Mouse (Mus musculus) kidney, embryonic 15.5 days (tissue): Measurements from ENCODE around the gene Syt3. TPM values are rescaled to one million over a fixed set of nuclear protein-coding genes. Genes with fewer than 3 reads are reported as not detected.

Experiments used
- ATAC-seq: fragments of 200-750 bp; cut with Nextera tagmentation; replicated peaks from 2 replicates; pipeline ENCODE4 v1.8.0; 2017; ENCODE audit warnings: moderate TSS enrichment; ENCODE audit not compliant: low FRiP score
- H3K27ac ChIP-seq: fragments of 300-500 bp; sonication (generic); 2 replicates; pipeline ENCODE4 v1.5.1; 2015; ENCODE audit warnings: mild to moderate bottlenecking, inconsistent platforms
- H3K27me3 ChIP-seq: fragments of 300-500 bp; sonication (generic); 2 replicates; pipeline ENCODE4 v1.6.1; 2015; ENCODE audit warnings: inconsistent platforms
- H3K36me3 ChIP-seq: fragments of 300-500 bp; sonication (generic); 2 replicates; pipeline ENCODE4 v1.6.1; 2015; ENCODE audit warnings: inconsistent platforms
- H3K4me1 ChIP-seq: fragments of 300-500 bp; sonication (generic); 2 replicates; pipeline ENCODE4 v1.6.1; 2015; ENCODE audit warnings: inconsistent platforms
- H3K4me2 ChIP-seq: fragments of 300-500 bp; sonication (generic); 2 replicates; pipeline ENCODE4 v1.6.1; 2015; ENCODE audit warnings: moderate library complexity, mild to moderate bottlenecking, inconsistent platforms
- H3K4me3 ChIP-seq: fragments of 300-500 bp; sonication (generic); replicated peaks from 2 replicates; pipeline ENCODE4 v1.5.1; 2015; ENCODE audit warnings: mild to moderate bottlenecking, inconsistent platforms
- H3K9ac ChIP-seq: fragments of 300-500 bp; sonication (generic); 2 replicates; pipeline ENCODE4 v1.6.1; 2015; ENCODE audit warnings: mild to moderate bottlenecking, inconsistent platforms
- H3K9me3 ChIP-seq: fragments of 300-500 bp; sonication (generic); replicated peaks from 2 replicates; pipeline ENCODE4 v1.6.1; 2016; ENCODE audit warnings: inconsistent platforms
- whole genome bisulfite sequencing: fragments of 180-500 bp; shearing (Covaris S2); methylation state at CpG from one replicate; pipeline ENCODE4 v1.1.7; 2015; ENCODE audit warnings: mixed read lengths; 5-methylcytosine and 5-hydroxymethylcytosine counted together
- polyA plus RNA-seq: library from polyadenylated mRNA; unstranded; fragments of >200 nt; fragmentation: Nextera tagmentation; extraction: Ambion mirVana; gene quantifications from 2 replicates; pipeline ENCODE4 v1.2.1, GENCODE M21; 2015

Gene Syt3
- polyA plus RNA-seq, 1 experiment from 2014 or later: 2.5 TPM

DNA sequence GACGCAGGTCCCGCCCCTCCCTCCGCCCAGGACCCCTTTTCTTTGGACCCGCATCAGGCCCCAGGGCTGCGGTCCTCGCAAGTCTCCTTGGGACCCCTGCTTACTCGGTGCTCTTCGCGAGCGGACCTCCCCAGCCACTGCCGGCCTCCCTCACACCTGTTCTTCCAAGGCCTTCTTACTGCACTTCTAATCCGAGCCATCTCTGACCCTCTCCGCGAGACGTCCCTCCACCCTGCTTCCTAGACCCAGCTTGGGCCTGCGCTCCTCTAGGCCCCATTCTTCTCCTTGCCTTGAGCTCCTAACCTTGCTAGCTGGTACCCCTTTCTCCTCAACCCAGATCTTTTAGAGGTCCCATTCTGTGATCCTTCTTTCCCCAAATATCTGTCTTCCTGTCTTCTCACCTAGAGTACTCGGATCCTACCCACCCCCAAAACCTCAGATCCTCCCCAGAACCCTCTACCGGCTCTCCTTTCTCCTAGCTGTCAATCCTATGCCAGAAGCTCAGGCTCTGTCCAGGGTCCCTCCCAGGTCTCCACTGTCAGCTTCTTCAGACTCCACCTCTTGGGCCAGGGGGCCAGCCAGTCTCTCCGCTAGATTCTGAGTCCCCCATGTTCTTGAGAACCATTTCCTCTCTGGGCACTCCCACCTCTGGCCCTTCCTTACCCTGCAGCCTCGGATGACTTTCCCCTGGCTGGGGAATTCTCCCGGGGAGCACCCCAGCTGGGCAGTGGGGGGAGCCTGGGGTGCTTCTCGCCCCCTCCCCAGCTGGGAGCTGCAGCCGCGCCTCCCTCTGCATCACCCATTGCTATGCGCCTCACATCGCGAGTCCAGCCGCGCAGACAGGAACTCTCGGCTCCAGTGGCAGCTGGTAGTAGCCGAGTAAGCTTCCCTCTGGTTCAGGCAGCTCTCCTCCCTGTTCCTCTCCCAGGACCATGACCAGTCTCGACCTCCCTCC is 45.9 kb downstream of the Syt3 start:
- Histone ChIP-seq H3K27ac (no peak overlapping the region), H3K27me3 (peaks cover 83% of the 10 kb centered on the region), H3K4me2 (peak overlapping the region; percentile 79), H3K4me3 (peak overlapping the region; percentile 50), H3K36me3 (no peaks in the 10 kb centered on the region), H3K9me3 (no peaks in the 10 kb centered on the region), H3K4me1 (peaks cover 21% of the 10 kb centered on the region), H3K9ac (peak overlapping the region; percentile 37; the same call in 1 of the 2 replicates)
- ATAC-seq: no peak
- WGBS: 3% methylated on average over 30 of the region's 32 CpGs

DNA sequence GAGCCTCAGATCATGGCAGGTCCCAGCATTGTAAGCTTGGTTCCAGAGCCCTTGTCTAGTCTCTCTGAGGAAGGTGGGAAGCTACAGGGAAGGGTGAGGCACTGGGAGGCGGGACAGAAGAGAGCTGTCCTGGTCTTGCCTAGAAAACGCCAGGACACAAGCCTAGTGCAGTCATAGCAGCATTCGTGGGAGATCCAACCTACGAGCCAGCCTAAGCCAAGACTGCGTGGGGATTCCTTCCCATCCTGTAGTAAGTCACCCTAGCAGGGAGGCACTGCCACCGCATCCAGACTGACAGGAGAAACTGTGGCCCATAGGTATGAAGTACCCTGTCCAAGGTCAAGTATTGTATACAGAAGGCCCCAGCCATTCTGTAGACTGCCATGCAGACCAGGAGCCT is 48.6 kb downstream of the Syt3 start:
- no peaks in the 10 kb centered on the region for H3K36me3 ChIP-seq
- H3K4me2 ChIP-seq: no peak overlapping the region
- peaks cover 21% of the 10 kb centered on the region for H3K4me1 ChIP-seq
- H3K27ac ChIP-seq: no peak overlapping the region
- H3K4me3 ChIP-seq: no peak overlapping the region
- ATAC-seq: no peak
- H3K9ac ChIP-seq: no peak overlapping the region
- H3K27me3 ChIP-seq: peaks cover 86% of the 10 kb centered on the region
- 73% methylated on average over 6 of the region's 6 CpGs for WGBS
- H3K9me3 ChIP-seq: no peaks in the 10 kb centered on the region

DNA sequence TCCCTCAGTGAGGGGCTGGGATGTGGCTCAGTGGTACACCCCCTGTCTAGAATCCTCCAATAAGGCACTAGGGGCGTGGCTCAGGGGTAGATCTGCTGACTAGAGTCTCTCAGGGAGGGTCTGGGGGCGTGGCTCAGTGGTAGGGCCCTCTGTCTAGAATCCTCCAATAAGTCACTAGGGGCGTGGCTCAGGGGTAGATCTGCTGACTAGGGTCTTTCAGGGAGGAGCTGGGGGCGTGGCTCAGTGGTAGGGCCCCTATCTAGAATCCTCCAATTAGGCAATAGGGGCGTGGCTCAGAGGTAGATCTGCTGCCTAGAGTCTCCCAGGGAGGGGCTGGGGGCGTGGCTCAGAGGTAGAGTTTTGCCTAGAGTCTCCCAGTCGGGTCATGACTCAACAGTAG is 49.5 kb downstream of the Syt3 start:
- Histone ChIP-seq H3K4me3 (no peak overlapping the region), H3K9me3 (no peaks in the 10 kb centered on the region), H3K4me2 (no peak overlapping the region)

DNA sequence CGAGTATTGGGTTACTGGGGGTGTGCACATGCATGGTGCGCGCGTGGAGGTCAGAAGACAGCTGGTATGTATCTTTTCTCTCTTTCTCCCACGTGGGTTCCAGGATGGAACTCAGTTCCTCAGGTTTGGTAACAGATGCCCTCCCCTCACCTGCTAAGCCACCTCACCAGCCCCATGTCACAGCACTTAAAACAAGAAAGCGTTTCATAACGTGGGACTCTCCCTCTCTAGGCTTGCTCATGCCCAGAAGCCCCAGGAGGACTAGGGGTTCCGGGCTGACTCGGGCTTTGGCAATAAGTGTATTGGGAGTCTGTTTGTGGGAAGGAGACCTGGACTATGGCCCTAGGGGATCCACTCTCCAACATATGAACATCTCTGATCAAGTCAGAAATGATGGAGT is 50.2 kb downstream of the Syt3 start:
- no peak for ATAC-seq
- peaks cover 84% of the 10 kb centered on the region for H3K27me3 ChIP-seq
- no peak overlapping the region for H3K4me2 ChIP-seq
- H3K4me1 ChIP-seq: peaks cover 11% of the 10 kb centered on the region
- no peaks in the 10 kb centered on the region for H3K36me3 ChIP-seq
- 45% methylated on average over 9 of the region's 9 CpGs for WGBS
- H3K9ac ChIP-seq: no peak overlapping the region
- H3K9me3 ChIP-seq: no peaks in the 10 kb centered on the region
- no peak overlapping the region for H3K4me3 ChIP-seq
- no peak overlapping the region for H3K27ac ChIP-seq

More for the DNA sequence above, 49.5 kb downstream of the Syt3 start:
- H3K9ac ChIP-seq: no peak overlapping the region
- H3K27me3 ChIP-seq: peaks cover 86% of the 10 kb centered on the region
- peak; percentile 57 for ATAC-seq
- peaks cover 14% of the 10 kb centered on the region for H3K4me1 ChIP-seq
- no peaks in the 10 kb centered on the region for H3K36me3 ChIP-seq
- H3K27ac ChIP-seq: no peak overlapping the region
- 7% methylated on average over 7 of the region's 7 CpGs for WGBS

DNA sequence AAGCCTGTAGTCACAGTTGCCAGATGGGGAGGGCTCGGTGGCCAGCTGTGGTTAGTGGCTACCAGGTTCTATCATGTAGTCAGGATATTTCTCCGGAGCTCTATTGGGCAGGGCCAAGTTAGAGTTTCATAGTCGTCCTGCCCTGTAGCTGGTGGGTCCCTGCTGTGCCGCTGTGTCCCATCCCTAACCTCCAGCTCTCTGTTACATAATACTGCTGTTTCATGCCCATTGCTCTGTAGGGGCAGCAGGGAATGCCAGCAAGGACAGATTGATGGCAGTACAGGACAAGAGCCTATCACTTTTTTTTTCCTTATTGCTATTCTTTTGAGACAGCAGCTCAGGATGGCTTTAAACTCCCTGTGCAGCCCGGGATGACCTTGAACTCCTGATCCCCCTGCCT is 51.9 kb downstream of the Syt3 start:
- Histone ChIP-seq H3K9me3 (no peaks in the 10 kb centered on the region), H3K36me3 (no peaks in the 10 kb centered on the region), H3K9ac (no peak overlapping the region), H3K4me1 (no peaks in the 10 kb centered on the region), H3K27ac (no peak overlapping the region), H3K4me3 (no peak overlapping the region), H3K4me2 (no peak overlapping the region), H3K27me3 (peaks cover 84% of the 10 kb centered on the region)
- 62% methylated on average over 5 of the region's 5 CpGs for WGBS
- no peak for ATAC-seq

DNA sequence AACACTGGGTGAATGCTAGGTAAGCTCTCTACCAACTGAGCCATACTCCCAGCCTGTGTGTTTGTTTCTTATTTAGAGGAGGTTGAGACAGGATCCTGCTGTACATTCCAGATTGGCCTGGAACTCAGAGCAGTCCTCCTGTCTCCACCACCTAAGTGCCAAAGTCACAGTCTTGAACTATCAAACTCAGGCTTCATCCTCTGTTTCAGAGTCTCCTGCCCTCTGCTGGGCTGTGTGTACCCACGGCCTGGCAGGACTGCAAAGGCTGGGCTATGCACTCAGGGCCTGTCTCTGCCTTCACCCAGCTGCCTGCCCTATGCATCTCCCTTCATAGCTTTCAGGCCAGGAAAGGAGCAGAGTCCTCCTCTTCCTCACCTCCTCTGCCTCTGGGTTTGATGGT is 52.4 kb downstream of the Syt3 start:
- H3K27me3 ChIP-seq: peaks cover 84% of the 10 kb centered on the region
- no peaks in the 10 kb centered on the region for H3K36me3 ChIP-seq
- no peak overlapping the region for H3K27ac ChIP-seq
- no peak for ATAC-seq
- H3K9me3 ChIP-seq: no peaks in the 10 kb centered on the region
- H3K4me3 ChIP-seq: no peak overlapping the region
- H3K9ac ChIP-seq: no peak overlapping the region
- 7% methylated on average over 1 of the region's 1 CpGs for WGBS
- no peak overlapping the region for H3K4me2 ChIP-seq
- H3K4me1 ChIP-seq: no peaks in the 10 kb centered on the region; the same call in 1 of the 2 replicates

DNA sequence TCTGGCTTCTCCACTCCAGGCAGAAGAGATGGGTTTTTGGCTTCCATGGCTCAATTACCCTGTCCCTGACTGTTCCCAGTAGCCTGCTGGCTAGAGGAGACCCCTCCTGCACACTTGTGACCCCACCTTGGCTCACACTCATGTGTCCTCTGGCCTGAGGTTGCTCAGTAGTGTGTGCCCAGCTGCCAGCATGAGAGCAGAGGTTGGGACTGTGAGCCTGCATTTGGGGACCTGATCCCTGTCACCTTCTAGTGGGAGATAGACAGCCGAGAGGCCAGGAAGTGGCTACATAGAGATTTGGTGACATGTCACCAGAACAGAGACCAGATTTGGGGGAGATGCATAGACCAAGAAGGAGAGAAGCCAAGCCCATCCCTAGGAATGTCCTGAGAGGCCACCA is 53.3 kb downstream of the Syt3 start:
- Histone ChIP-seq H3K4me2 (no peak overlapping the region), H3K27me3 (peaks cover 84% of the 10 kb centered on the region), H3K36me3 (no peaks in the 10 kb centered on the region), H3K27ac (no peak overlapping the region), H3K9me3 (no peaks in the 10 kb centered on the region), H3K9ac (no peak overlapping the region), H3K4me3 (no peak overlapping the region), H3K4me1 (peaks cover 9% of the 10 kb centered on the region)
- ATAC-seq: no peak
- WGBS: 95% methylated on average over 1 of the region's 1 CpGs

DNA sequence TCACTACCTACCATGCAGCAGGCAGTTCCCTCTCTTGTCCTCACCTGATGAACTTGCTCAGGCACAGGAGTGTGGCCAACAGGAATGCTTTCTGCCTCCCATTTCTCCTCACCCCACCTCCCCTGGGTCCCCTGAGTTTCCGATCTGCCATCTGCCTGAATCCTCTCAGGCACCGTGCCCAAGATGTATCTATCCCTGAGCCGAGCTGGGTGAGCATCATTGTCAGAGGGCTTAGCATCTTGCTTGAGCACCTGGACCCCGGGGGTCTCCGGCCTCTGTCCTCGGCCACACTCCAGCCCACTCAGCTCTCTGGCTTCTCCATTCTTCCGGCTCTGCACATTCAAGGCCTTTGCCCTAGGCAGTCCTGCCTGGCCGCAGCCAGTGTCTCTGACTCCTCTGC is 54.0 kb downstream of the Syt3 start:
- Histone ChIP-seq H3K4me3 (no peak overlapping the region), H3K9me3 (no peaks in the 10 kb centered on the region), H3K4me1 (peaks cover 16% of the 10 kb centered on the region), H3K9ac (no peak overlapping the region), H3K27me3 (peaks cover 84% of the 10 kb centered on the region), H3K4me2 (no peak overlapping the region), H3K27ac (no peak overlapping the region), H3K36me3 (no peaks in the 10 kb centered on the region)
- ATAC-seq: no peak
- WGBS: 66% methylated on average over 8 of the region's 8 CpGs

DNA sequence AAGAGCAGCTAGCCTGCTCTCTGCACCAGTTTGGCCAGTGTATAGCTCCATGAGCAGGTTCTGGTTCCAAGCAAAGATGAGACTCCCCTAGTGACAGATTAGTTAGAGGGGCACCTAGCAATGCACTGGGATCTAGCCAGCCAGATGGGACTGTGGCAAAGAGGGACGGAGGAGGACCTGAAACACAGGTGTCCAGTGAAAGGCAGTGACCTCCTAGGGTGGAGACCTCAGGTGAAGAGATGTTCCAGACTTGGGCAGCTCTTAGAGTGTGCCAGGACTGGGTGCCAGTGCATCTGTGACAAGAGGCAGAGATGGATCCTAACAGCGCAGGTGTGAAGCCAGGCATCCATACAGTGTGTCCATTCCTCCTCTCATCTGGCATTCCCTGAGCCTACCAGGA is 55.8 kb downstream of the Syt3 start:
- 77% methylated on average over 2 of the region's 2 CpGs for WGBS
- Histone ChIP-seq H3K36me3 (no peaks in the 10 kb centered on the region), H3K27me3 (peaks cover 84% of the 10 kb centered on the region), H3K27ac (no peak overlapping the region), H3K9ac (no peak overlapping the region), H3K4me2 (no peak overlapping the region), H3K4me3 (no peak overlapping the region), H3K9me3 (no peaks in the 10 kb centered on the region), H3K4me1 (peaks cover 26% of the 10 kb centered on the region)
- ATAC-seq: no peak

DNA sequence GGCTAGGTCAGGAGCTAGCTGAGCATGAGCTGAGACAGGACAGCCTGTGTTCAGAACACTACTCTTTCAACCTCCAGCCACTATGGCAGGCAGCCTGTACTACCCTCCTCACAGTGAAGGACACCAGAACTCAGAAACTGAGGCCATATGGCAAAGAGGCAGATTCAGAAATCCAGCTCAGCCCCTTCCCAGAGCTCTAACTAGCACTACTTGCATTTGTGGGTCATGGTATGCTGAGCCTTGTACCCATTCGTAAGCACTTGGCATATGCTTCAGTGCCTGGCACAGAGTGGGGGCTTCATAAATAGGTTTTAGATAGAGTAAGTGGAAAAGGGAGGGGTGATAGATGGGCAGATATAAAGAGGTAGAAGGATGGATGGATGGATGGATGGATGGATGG is 56.6 kb downstream of the Syt3 start:
- peaks cover 32% of the 10 kb centered on the region for H3K4me1 ChIP-seq
- no peak overlapping the region for H3K27ac ChIP-seq
- H3K9ac ChIP-seq: no peak overlapping the region
- no peak overlapping the region for H3K4me2 ChIP-seq
- H3K4me3 ChIP-seq: no peak overlapping the region
- H3K27me3 ChIP-seq: peaks cover 84% of the 10 kb centered on the region
- 95% methylated on average over 1 of the region's 1 CpGs for WGBS
- no peaks in the 10 kb centered on the region for H3K9me3 ChIP-seq
- ATAC-seq: no peak
- no peaks in the 10 kb centered on the region for H3K36me3 ChIP-seq

DNA sequence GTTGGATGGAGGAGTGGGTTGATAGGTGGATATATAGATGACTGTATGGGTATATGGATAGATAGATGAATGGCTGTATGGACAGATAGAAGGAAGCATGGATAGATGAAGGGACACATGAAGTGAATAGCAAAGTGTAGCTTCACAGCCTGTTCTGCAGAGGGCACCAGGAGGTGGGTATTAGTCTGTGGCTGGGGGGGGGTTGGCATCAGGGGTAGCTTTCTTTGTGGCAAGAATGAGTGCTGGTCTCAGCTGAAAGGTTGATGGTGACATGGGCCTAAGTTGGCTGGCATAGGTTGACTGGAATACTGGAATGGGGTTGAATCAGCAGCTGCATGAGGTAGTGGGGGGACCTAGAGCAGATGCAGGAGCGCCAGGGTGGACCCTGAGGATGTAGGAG is 57.3 kb downstream of the Syt3 start:
- H3K4me1 ChIP-seq: peaks cover 32% of the 10 kb centered on the region
- H3K9me3 ChIP-seq: no peaks in the 10 kb centered on the region
- no peak for ATAC-seq
- no peak overlapping the region for H3K27ac ChIP-seq
- H3K4me3 ChIP-seq: no peak overlapping the region
- no peak overlapping the region for H3K9ac ChIP-seq
- no peaks in the 10 kb centered on the region for H3K36me3 ChIP-seq
- whole genome bisulfite sequencing: 11% methylated on average over 1 of the region's 1 CpGs
- H3K4me2 ChIP-seq: 0 out of 2 replicates have a peak overlapping the region, but pooled peaks have one; percentile 53
- peaks cover 85% of the 10 kb centered on the region for H3K27me3 ChIP-seq

DNA sequence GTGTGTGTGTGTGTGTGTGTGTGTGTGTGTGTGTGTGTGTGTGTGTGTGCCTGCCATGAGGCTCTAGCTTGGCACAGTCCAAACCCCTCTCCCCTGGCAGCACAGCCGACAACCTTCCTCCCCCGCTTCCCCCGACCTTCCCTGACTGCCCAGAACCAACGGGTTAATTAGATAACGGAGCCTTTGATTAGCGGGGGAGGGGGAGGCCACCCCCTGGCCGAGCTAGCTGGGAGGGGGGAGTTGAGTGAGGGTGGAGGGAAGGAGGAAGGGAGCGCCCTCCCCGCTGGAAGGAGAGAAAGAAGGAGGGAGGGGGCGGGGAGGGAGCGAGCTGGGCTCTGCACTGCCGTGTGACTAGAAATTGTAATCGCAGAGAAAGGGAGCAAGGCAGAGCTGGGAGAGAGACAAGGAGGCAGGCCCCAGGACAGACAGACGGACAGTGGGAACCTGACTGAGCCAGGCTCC is 57.8 kb downstream of the Syt3 start:
- H3K27me3 ChIP-seq: peaks cover 90% of the 10 kb centered on the region
- H3K9me3 ChIP-seq: no peaks in the 10 kb centered on the region
- peaks cover 32% of the 10 kb centered on the region for H3K4me1 ChIP-seq
- H3K4me3 ChIP-seq: peak overlapping the region; percentile 32
- ATAC-seq: no peak; the same call in 1 of the 2 replicates
- under 1% methylated on average over 13 of the region's 14 CpGs for WGBS
- no peaks in the 10 kb centered on the region for H3K36me3 ChIP-seq
- no peak overlapping the region for H3K27ac ChIP-seq
- peak overlapping the region; percentile 53 for H3K4me2 ChIP-seq
- H3K9ac ChIP-seq: no peak overlapping the region
